Mouse (Mus musculus) monocyte, adult 5-6 weeks (primary cell): Measurements from ENCODE around the gene Zfp965. TPM values are rescaled to one million over a fixed set of nuclear protein-coding genes. Genes with fewer than 3 reads are reported as not detected.
"Not testable (repeated sequence)": the region's sequence is repeated elsewhere in the genome, so short reads cannot be mapped to it uniquely, and the experiment has no call there.

Experiments
- ATAC-seq: fragments of 153-309, 156-312 bp; replicated peaks from 2 replicates; pipeline ENCODE4 v1.8.0; 2017; ENCODE audit warnings: mild to moderate bottlenecking; ENCODE audit not compliant: low TSS enrichment, insufficient number of reproducible peaks, severe bottlenecking, poor library complexity, low FRiP score
- total RNA-seq: library from RNA; stranded (forward); fragments of 200-1000, 200-491, 200-594 nt; gene quantifications from 3 replicates; pipeline ENCODE4 v1.2.3, GENCODE M21; 2017

Zfp965 gene
- 9.7 to 26.0 TPM (median 22.1 TPM) in 3 replicates for total RNA-seq

- ATAC-seq, result not testable (repeated sequence)
These were observed at the start of gene Zfp965 for GRCm38 (mm10) chr2:175469685-175470084. Zfp965 (plus strand) TSS chr2:175469985.

- not testable (repeated sequence) for ATAC-seq
These were observed 34.1 kb upstream of the Zfp965 start, which contains the start of gene Gm4724 for GRCm38 (mm10) chr2:175435707-175436106. Gm4724 (minus strand) TSS chr2:175435807.

Other genes starting within 250 kb of the Zfp965 start
- gene Gm14440, start 194.9 kb upstream of the Zfp965 start, total RNA-seq, result 2.7 to 7.3 TPM in 2 of 3 replicates, not detected in the other
- gene Gm4631, start 131.8 kb upstream of the Zfp965 start, total RNA-seq, result 4.5 to 20.4 TPM (median 15.6 TPM) in 3 replicates
- gene Zfp968, start 97.5 kb upstream of the Zfp965 start, total RNA-seq, result 2.6 to 6.8 TPM (median 3.7 TPM) in 3 replicates
- gene Gm4724, start 34.2 kb upstream of the Zfp965 start, total RNA-seq, result 2.0 to 9.7 TPM (median 3.7 TPM) in 3 replicates
- 16.7 to 42.4 TPM in 2 of 3 replicates, not detected in the other for gene Gm11007, start 174.0 kb downstream of the Zfp965 start, total RNA-seq
- not detected in 3 replicates for gene Zfp969, start 233.7 kb downstream of the Zfp965 start, total RNA-seq